Mouse (Mus musculus) forebrain, embryonic 16.5 days (tissue): ENCODE measurements around the gene Cdc42bpg. TPM values are rescaled to one million over a fixed set of nuclear protein-coding genes. Genes with fewer than 3 reads are reported as not detected.

Source experiments
- ATAC-seq: fragments of 200-750 bp; cut with Nextera tagmentation; 2 replicates; pipeline ENCODE4 v1.8.0; 2017; ENCODE audit warnings: mild to moderate bottlenecking, moderate library complexity
- H3K27ac ChIP-seq: fragments of 300-500 bp; sonication (generic); 2 replicates; pipeline ENCODE4 v1.5.1; 2014; ENCODE audit warnings: low read length, control low read depth
- H3K27me3 ChIP-seq: fragments of 300-500 bp; sonication (generic); replicated peaks from 2 replicates; pipeline ENCODE4 v1.6.1; 2014; ENCODE audit warnings: low read length; ENCODE audit not compliant: control insufficient read depth, insufficient read depth
- H3K36me3 ChIP-seq: fragments of 300-500 bp; sonication (generic); 2 replicates; pipeline ENCODE4 v1.6.1; 2014; ENCODE audit not compliant: control insufficient read depth, insufficient read depth
- H3K4me1 ChIP-seq: fragments of 300-500 bp; sonication (generic); replicated peaks from 2 replicates; pipeline ENCODE4 v1.6.1; 2014; ENCODE audit warnings: low read length; ENCODE audit not compliant: control insufficient read depth, insufficient read depth
- H3K4me2 ChIP-seq: fragments of 300-500 bp; sonication (generic); 2 replicates; pipeline ENCODE4 v1.6.1; 2014; ENCODE audit warnings: mild to moderate bottlenecking, low read length, control low read depth
- H3K4me3 ChIP-seq: fragments of 300-500 bp; sonication (generic); replicated peaks from 2 replicates; pipeline ENCODE4 v1.5.1; 2014; ENCODE audit warnings: mild to moderate bottlenecking, low read length, control low read depth
- H3K9ac ChIP-seq: fragments of 300-500 bp; sonication (generic); replicated peaks from 2 replicates; pipeline ENCODE4 v1.6.1; 2014; ENCODE audit warnings: low read depth, low read length, control low read depth
- H3K9me3 ChIP-seq: fragments of 300-500 bp; sonication (generic); 2 replicates; pipeline ENCODE4 v1.6.1; 2016; ENCODE audit warnings: low read length; ENCODE audit not compliant: control insufficient read depth
- WGBS: fragments of 180-500 bp; shearing (Covaris S2); extraction: QIAGEN DNeasy Blood & Tissue Kit; methylation state at CpG from one replicate; pipeline ENCODE4 v1.1.7; 2014; 5-methylcytosine and 5-hydroxymethylcytosine counted together
- microRNA counts: library from miRNA; unstranded; fragments of <30 nt; microRNA quantifications from one replicate; lab custom pipeline; 2016
- microRNA-seq: library from miRNA; unstranded; fragments of <30 nt; microRNA quantifications from one replicate; pipeline ENCODE4, GENCODE M21; 2017
- polyA plus RNA-seq: library from polyadenylated mRNA; unstranded; fragments of >200 nt; fragmentation: Nextera tagmentation; extraction: Ambion mirVana; gene quantifications from 2 replicates; pipeline ENCODE4 v1.2.1, GENCODE M21; 2015

The Cdc42bpg gene
- polyA plus RNA-seq, 1 experiment from 2014 or later = 0.52 TPM

GRCm38 (mm10) chr19:6364842-6365241, 58.6 kb downstream of the Cdc42bpg start:
- H3K36me3 ChIP-seq = peaks cover 28% of the 10 kb centered on the region
- H3K27me3 ChIP-seq = no peaks in the 10 kb centered on the region
- no peaks in the 10 kb centered on the region for H3K9me3 ChIP-seq
- peak overlapping the region; percentile 96 for H3K4me2 ChIP-seq
- H3K9ac ChIP-seq = peak overlapping the region; percentile 89; the same call in 1 of the 2 replicates
- H3K27ac ChIP-seq = no peak overlapping the region
- H3K4me3 ChIP-seq = peak overlapping the region; percentile 96
- 0% methylated on average over 2 of the region's 2 CpGs for WGBS
- no peak for ATAC-seq
- peaks cover 27% of the 10 kb centered on the region for H3K4me1 ChIP-seq

- H3K9me3 ChIP-seq = no peaks in the 10 kb centered on the region
- H3K4me3 ChIP-seq = no peak overlapping the region
- H3K27me3 ChIP-seq = no peaks in the 10 kb centered on the region
- ATAC-seq = no peak
- H3K9ac ChIP-seq = no peak overlapping the region
- no peak overlapping the region for H3K4me2 ChIP-seq
- H3K36me3 ChIP-seq = peaks cover 69% of the 10 kb centered on the region
- 89% methylated on average over 2 of the region's 2 CpGs for WGBS
- peaks cover 16% of the 10 kb centered on the region for H3K4me1 ChIP-seq
- H3K27ac ChIP-seq = no peak overlapping the region
Observed at GRCm38 (mm10) chr19:6370175-6370574, 63.9 kb downstream of the Cdc42bpg start.

DNA sequence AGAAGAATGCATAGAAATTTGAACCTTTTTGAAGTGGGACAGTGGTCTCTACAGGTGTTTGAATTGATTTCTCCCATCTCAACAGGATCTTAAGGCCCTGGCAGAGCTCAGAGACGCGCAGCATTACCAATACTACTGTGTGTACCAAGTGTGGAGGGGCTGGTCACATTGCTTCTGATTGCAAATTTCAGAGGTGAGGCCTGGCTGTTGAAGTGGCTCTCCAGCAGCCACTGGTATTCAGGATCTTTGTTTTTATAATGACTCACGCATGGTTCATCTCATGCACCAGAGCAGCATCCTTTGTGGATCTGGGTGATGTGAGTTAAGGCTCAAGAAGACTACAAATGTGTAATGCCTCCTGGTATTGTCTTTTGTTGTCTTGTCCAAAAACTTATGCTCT, 66.2 kb downstream of the Cdc42bpg start:
- Histone ChIP-seq H3K4me3 (no peak overlapping the region), H3K9ac (no peak overlapping the region), H3K4me2 (no peak overlapping the region), H3K27me3 (no peaks in the 10 kb centered on the region), H3K36me3 (peaks cover 73% of the 10 kb centered on the region), H3K4me1 (peaks cover under 1% of the 10 kb centered on the region; the same call in 1 of the 2 replicates), H3K27ac (no peak overlapping the region), H3K9me3 (no peaks in the 10 kb centered on the region)
- WGBS = 93% methylated on average over 3 of the region's 3 CpGs
- no peak for ATAC-seq

GRCm38 (mm10) chr19:6373539-6374400, 67.5 kb downstream of the Cdc42bpg start:
- H3K4me3 ChIP-seq = no peak overlapping the region
- H3K4me2 ChIP-seq = no peak overlapping the region
- H3K9me3 ChIP-seq = no peaks in the 10 kb centered on the region
- peak; percentile 31; the same call in 1 of the 2 replicates for ATAC-seq
- H3K36me3 ChIP-seq = peaks cover 66% of the 10 kb centered on the region
- 68% methylated on average over 12 of the region's 12 CpGs for WGBS
- H3K9ac ChIP-seq = no peak overlapping the region
- no peaks in the 10 kb centered on the region for H3K27me3 ChIP-seq
- H3K27ac ChIP-seq = no peak overlapping the region
- no peaks in the 10 kb centered on the region for H3K4me1 ChIP-seq

DNA sequence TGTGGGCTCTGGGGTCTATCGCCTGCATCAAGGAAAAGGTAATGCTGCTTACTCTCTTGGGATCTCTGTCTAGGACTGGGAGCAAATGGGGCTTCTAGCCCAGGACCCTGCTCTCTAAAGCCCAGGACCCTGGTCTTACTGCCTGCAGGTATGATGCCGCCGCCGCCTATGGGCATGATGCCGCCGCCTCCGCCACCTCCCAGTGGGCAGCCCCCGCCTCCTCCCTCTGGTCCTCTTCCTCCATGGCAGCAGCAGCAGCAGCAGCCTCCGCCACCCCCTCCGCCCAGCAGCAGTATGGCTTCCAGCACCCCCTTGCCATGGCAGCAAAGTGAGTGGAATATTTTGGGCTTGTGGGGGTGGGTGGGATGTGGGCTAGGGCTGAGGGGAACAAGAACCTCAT, 68.3 kb downstream of the Cdc42bpg start:
- Histone ChIP-seq H3K4me1 (no peaks in the 10 kb centered on the region), H3K9me3 (no peaks in the 10 kb centered on the region)
- WGBS = 97% methylated on average over 10 of the region's 10 CpGs

More for the DNA sequence above, 68.3 kb downstream of the Cdc42bpg start:
- no peak overlapping the region for H3K4me3 ChIP-seq
- H3K4me2 ChIP-seq = no peak overlapping the region
- H3K9ac ChIP-seq = no peak overlapping the region
- H3K27ac ChIP-seq = no peak overlapping the region
- peaks cover 63% of the 10 kb centered on the region for H3K36me3 ChIP-seq
- H3K27me3 ChIP-seq = no peaks in the 10 kb centered on the region
- no peak for ATAC-seq

MicroRNAs encoded within 50 kb of the gene (microRNA counts, 519-probe panel; counts per million panel counts)
- 2,043 counts per million, percentile 32 among the panel's probes with 10 or more counts for microRNA mmu-miR-192 (lab: Ali Mortazavi, UCI)

Small RNA genes within 50 kb of the gene (microRNA-seq; reads per million reads assigned to microRNA genes)
- gene Mir192 = 82.1 reads per million, percentile 52 among the genes with 10 or more reads in this experiment
- gene Mir194-2 = 69.4 reads per million, percentile 49 among the genes with 10 or more reads in this experiment
- not detected for gene Mir6989

Other genes starting within 250 kb of the Cdc42bpg start
- 65.0 and 74.0 TPM in 2 replicates for gene Mrpl49, start 248.7 kb upstream of the Cdc42bpg start, polyA plus RNA-seq
- 493 and 512 TPM in 2 replicates for gene Fau, start 248.6 kb upstream of the Cdc42bpg start, polyA plus RNA-seq
- gene Znhit2, start 245.3 kb upstream of the Cdc42bpg start, polyA plus RNA-seq = 30.1 and 31.0 TPM in 2 replicates
- 34.0 and 41.3 TPM in 2 replicates for gene Tm7sf2, start 238.1 kb upstream of the Cdc42bpg start, polyA plus RNA-seq
- 85.9 and 88.5 TPM in 2 replicates for gene Vps51, start 229.2 kb upstream of the Cdc42bpg start, polyA plus RNA-seq
- not detected in 2 replicates for gene Tmem262, start 226.4 kb upstream of the Cdc42bpg start, polyA plus RNA-seq
- 2.1 and 3.1 TPM in 2 replicates for gene Gm28374, start 224.2 kb upstream of the Cdc42bpg start, polyA plus RNA-seq
- gene Zfpl1, start 221.5 kb upstream of the Cdc42bpg start, polyA plus RNA-seq = 83.3 and 85.7 TPM in 2 replicates
- 16.5 and 16.7 TPM in 2 replicates for gene Cdca5, start 221.5 kb upstream of the Cdc42bpg start, polyA plus RNA-seq
- gene AC131692.1, start 212.0 kb upstream of the Cdc42bpg start, polyA plus RNA-seq = not detected in 2 replicates
- gene Naaladl1, start 200.7 kb upstream of the Cdc42bpg start, polyA plus RNA-seq = 0.35 and 0.58 TPM in 2 replicates
- 46.4 and 50.5 TPM in 2 replicates for gene Sac3d1, start 187.8 kb upstream of the Cdc42bpg start, polyA plus RNA-seq
- gene Snx15, start 178.2 kb upstream of the Cdc42bpg start, polyA plus RNA-seq = 40.3 and 50.1 TPM in 2 replicates
- gene Batf2, start 165.5 kb upstream of the Cdc42bpg start, polyA plus RNA-seq = not detected in 2 replicates
- gene Arl2, start 164.9 kb upstream of the Cdc42bpg start, polyA plus RNA-seq = 69.9 and 92.6 TPM in 2 replicates
- gene Majin, start 122.1 kb upstream of the Cdc42bpg start, polyA plus RNA-seq = not detected in 2 replicates
- not detected in 2 replicates for gene Gpha2, start 80.1 kb upstream of the Cdc42bpg start, polyA plus RNA-seq
- 106 and 117 TPM in 2 replicates for gene Ppp2r5b, start 70.6 kb upstream of the Cdc42bpg start, polyA plus RNA-seq
- 11.2 and 13.1 TPM in 2 replicates for gene Atg2a, start 64.8 kb upstream of the Cdc42bpg start, polyA plus RNA-seq
- gene Ehd1, start 29.7 kb upstream of the Cdc42bpg start, polyA plus RNA-seq = 105 and 106 TPM in 2 replicates
- 96.1 and 96.5 TPM in 2 replicates for gene Men1, start 28.5 kb downstream of the Cdc42bpg start, polyA plus RNA-seq
- gene Map4k2, start 34.7 kb downstream of the Cdc42bpg start, polyA plus RNA-seq = 12.3 and 21.2 TPM in 2 replicates
- 122 and 127 TPM in 2 replicates for gene Sf1, start 57.2 kb downstream of the Cdc42bpg start, polyA plus RNA-seq
- 2.4 and 2.8 TPM in 2 replicates for gene Pygm, start 77.9 kb downstream of the Cdc42bpg start, polyA plus RNA-seq
- 48.8 and 60.8 TPM in 2 replicates for gene Rasgrp2, start 92.9 kb downstream of the Cdc42bpg start, polyA plus RNA-seq
- 28.1 and 28.5 TPM in 2 replicates for gene Nrxn2, start 112.3 kb downstream of the Cdc42bpg start, polyA plus RNA-seq
- not detected in 2 replicates for gene Slc22a12, start 236.6 kb downstream of the Cdc42bpg start, polyA plus RNA-seq